Mouse (Mus musculus): ENCODE results near the gene Acvrl1.

The Acvrl1 gene

DNA sequence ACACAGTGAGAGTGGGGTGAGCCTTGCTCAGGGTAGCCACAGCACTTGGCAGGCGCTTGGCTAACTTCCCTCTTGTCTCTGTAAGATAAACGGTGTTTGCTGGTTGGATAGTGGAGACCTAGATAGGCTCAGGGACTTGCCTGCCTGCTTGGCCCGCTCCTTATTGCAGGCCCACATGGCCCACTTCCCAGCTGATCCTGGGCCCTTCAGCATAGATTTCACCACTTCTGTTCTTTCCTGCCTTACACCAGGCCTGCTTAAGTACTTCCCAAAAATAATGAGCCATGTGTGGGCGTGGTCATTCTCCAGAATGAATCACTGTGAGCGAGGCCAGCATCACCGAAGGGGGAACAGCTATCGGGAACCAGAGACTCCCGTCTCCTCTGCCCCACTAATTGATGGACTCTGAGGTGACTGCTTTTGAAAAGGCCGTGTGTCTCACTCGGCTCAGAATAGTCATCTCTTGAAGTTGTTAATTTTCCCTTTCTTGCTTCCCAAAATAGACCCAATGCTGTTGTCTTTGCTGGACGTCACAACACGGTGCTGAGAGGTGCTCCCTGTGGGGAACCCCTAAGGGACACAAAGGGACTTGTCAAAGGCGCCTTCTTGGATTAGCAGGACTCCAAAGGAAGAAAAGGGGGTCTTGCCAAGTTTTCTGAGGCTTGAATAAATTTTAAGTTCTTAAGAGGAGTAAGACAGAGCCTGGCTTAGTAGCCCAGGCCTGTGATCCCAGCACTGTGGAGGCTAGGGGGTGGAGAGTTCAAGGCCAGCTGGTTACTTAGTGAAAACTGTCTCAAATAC is 63.3 kb downstream of the Acvrl1 start:
- ATAC-seq (ENCODE audit: low TSS enrichment), result peak; percentile 41; the same call in 1 of the 2 replicates

- peak; percentile 50 for ATAC-seq (ENCODE audit: low TSS enrichment)
Observed at GRCm38 (mm10) chr15:101192260-101192640, 63.9 kb downstream of the Acvrl1 start.

DNA sequence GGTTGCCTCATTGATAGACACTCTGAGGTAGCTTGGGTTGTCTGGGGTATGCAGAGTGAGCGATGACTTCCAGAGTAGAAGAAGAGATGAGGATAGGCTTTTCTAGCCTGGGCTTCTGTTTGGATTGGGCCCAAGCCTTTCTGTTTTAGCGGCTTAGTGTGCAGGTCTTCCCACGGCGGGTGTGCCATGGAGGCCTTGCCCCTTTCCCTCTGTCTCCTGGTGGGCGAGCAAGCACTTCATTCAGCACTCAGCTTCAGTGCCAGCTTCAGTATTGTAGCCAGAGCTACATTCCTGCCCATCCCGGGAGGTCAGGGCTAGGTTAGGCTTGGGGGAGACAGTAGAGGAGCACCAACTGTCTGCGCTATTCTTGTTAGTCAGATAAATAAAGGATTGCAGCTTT is 64.3 kb downstream of the Acvrl1 start:
- no peak for ATAC-seq (ENCODE audit: low TSS enrichment)

- ATAC-seq (ENCODE audit: low TSS enrichment), result no peak
Observed at GRCm38 (mm10) chr15:101193971-101194370, 65.6 kb downstream of the Acvrl1 start.

Data from frontal cortex, adult (tissue).